Mouse (Mus musculus) liver (tissue): ENCODE data around the gene Fras1.
A peak's percentile ranks its signal among the peaks of the same experiment; 100 is the strongest.

Experiments
- DNase-seq: peaks from one replicate; pipeline ENCODE4 v3.0.0-alpha.2; 2020; ENCODE audit warnings: mixed read lengths

Fras1 gene

DNA sequence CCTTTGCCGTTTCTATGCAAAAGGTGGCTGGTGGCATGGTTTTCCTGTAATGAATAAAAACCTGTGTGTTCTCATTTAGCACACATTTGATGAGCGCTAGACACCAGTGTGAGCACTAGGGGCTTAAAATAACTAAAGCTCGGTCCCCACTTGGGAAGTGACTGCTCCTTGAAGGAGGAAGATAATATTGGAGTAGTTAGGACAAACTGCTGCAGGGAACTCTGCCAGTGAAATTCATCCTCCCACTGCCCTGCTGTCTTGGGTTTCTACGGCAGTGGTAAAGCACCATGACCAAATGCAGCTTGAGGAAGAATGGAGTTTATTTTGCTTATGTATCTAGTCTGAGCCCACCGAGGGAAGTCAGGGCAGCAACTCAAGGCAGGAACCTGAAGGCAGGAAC, 211.0 kb downstream of the Fras1 start:
- DNase-seq = no peak

DNA sequence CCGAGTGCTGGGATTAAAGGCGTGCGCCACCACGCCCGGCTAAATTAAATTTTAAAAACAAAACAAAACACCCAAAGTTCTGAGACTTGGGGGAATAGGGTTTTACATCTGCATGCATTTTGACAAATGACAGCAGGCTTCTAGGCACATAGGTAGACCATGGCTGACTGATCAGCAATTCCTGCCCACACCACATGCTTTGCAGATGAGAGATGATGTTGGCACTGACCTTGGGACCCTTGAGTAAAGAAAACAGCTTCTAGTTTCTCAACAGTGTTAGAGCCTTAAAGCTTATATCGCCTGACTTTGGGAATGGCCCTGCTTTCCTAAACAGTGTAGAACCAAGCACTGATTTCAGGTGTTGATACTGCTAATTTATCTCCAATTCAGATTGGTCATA, 216.9 kb downstream of the Fras1 start:
- no peak for DNase-seq

DNA sequence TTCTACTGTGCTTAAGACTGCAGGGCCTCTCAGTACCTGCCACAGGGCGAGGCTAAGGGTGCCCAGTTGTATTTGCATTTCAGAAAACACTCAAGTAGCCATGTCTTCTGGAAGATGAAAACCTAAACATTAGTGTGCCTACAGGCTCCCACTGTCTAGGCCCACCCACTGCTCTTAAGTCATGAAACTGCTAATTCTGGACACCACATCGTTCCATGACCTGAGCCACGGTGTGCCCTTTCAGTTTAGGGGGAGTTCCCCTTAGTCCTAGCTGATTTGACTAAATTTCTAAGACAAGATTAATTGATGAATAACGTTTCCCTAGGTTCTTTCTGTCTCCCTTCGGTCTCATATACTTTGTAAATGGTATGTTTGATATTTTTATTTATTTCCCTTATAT, 222.0 kb downstream of the Fras1 start:
- DNase-seq = no peak

GRCm38 (mm10) chr5:96603974-96604769, 230.4 kb downstream of the Fras1 start:
- DNase-seq = no peak

DNA sequence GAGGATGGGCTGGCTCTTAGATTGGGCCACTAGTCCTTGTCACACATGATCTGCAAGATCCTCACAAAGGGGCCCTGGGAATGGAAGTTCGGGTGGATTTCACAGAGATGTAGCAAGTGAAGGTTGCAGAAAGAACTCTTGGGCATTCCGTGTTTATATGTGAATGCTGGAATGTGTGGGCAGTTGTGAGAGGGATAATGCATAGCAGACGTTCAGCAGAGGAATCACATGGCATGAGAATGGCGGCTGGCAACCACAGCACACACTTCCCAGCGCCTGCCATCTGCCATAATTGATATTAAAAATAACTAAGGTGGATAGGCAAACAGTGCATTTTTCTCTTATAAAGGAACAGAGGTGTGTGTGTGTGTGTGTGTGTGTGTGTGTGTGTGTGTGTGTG, 234.3 kb downstream of the Fras1 start:
- DNase-seq = no peak

DNA sequence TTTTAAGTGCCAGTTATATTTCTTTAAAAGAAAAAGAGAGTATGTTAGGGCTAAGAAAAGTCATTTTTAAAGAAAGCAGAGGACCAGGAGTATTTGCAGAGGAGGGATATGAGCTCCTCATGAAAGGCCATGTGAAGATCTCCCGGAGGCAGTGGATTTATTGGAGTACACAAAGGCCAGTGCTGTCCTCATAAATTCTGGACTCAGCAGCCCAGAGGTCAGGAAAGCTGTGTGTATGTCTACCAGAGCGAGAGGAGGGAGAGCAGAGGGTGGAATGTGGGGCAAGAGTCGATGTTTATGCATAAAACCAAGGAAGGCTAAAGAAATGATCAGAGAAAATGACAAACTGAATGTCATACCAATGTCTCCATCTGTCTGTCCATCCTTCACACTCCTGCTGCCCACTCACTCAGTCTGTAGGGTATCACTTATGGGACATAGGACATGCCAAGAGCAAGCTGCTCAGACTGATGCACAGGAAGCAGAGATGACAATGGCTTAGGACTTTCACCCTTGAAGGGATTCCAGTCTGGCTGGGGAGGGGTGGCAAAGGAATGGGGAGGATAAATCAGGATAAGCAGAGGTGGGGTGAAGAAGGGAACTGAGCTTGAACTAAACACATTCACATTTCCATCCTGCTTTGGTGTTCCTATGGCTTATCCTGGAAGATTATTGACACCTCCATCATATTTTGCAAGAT, 235.0 kb downstream of the Fras1 start:
- no peak for DNase-seq

DNA sequence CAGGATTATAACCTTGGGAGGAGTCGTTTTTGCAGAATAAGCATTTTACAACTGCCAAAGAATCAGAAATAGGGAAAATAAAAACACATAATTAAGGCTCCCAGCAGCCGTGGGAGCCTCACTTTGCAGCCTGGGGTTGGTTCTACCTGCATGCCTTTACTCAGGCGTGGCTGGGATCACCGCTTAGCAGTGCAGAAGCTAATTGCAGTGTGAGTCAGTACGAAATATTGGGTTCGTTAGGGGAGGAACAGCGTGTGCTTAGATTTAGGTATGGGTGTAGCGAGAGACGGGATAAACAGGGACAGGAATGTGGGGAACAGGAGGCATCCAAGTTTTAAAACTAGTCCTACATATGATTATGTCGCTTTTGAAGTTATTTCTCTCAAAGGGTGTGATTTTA, 238.3 kb downstream of the Fras1 start:
- DNase-seq = no peak

DNA sequence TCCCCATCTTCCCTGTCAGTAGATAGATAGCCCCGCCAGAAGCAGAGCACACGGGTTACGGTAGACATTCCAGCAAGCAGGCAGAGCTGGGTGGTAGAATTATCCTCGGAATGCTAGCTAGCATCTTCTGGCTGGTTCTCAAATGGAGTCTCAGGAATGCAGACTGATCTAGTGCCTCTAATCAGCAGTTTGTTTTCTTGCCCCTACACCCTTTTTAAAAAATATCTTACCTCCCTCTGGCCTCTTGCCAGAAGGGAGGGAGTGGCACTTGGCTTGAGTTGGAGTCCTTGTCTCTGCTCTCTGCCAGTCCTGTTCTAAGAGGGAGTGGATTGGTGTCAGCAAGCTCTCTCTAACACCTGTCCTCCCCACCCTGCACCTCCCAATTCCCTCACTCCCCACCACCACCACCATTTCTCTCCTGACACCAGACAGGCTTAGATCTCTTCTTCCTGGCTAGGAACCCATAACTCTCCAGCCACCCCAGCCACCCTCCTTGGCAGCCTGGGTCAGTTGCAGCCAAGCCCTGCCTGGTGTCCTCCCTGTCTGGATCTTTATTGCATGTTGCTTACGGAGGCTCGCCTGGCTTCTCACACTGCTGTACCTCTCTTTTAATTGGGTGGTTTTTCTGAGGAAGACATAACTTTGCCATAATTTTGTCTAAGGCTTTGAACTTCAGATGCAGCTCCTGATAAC, 243.3 kb downstream of the Fras1 start:
- DNase-seq = no peak

DNA sequence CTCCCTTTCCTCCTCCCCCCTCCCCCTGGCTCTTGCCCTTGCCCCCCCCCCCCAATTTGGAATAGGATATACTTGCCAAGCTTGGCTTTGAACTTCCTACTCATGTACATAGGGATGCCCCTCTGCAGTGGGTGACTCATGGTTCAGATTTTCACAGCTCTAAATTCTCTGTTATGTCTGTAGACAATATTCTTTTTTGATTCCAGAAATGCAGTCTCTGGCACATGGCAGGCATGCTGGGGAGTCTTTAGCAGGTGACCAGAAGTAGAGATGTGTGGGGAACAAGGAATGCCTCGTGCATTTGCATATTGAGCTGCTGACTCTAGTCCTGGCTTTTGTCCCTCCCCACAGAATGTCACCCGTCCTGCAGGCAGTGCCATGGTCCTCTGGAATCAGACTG, 244.3 kb downstream of the Fras1 start:
- DNase-seq = no peak

DNA sequence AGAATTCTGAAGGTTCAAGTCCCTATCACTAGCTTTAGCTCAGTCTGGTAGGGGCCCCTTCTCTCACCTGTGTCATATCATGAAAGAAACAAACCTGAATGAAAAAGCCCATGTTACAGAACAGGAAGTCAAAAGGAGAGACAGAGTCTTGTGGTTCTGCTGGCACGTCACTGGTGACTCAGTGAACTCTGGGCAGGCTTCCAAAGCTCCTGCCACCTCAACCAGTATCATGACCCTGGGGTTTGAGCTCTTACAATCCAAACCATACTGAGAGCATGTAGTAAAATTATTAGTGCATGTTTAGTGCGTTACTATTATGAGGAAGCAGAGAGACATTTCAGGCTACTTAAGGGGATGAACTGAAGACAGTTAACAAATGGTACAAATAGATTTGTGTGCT, 246.5 kb downstream of the Fras1 start:
- no peak for DNase-seq

- no peak for DNase-seq
Measured at GRCm38 (mm10) chr5:96620618-96621017, 246.9 kb downstream of the Fras1 start.

DNA sequence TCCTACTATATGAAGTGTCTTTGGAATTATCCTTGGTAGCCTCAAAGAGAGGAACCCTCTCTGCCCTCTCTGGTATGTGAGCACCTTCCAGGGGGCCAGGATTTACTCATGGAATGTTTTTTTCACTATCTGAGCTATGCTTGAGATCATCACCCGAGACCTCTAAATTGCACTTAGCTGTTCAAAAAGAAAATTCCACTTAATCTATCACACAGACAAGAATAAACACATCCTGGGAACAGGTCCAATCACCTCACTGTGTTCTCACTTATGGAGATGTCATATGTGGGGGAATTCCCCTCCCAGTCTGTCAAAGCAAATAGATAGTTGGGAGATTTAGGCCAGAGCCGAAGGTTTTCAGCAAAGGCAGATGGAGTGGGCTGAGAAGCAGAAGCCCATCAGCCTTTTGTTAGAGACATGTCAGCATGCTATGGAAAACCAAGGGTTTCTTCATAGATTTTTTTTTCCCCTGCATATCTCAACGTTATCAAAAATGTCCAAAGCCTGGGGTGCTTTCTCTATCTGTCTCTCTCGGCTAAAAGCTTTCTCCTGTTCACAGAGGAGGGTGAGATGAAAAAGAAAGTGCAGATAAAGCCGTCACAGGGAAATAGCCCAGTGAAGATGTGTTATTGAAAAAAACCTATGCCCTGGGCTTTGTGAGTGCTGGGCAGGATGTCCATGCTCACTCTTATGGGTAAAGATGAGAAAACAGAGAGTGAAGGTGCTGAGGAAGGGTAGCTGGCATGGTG, 249.0 kb downstream of the Fras1 start:
- DNase-seq = no peak

GRCm38 (mm10) chr5:96629851-96630250, 256.1 kb downstream of the Fras1 start:
- DNase-seq = no peak

DNA sequence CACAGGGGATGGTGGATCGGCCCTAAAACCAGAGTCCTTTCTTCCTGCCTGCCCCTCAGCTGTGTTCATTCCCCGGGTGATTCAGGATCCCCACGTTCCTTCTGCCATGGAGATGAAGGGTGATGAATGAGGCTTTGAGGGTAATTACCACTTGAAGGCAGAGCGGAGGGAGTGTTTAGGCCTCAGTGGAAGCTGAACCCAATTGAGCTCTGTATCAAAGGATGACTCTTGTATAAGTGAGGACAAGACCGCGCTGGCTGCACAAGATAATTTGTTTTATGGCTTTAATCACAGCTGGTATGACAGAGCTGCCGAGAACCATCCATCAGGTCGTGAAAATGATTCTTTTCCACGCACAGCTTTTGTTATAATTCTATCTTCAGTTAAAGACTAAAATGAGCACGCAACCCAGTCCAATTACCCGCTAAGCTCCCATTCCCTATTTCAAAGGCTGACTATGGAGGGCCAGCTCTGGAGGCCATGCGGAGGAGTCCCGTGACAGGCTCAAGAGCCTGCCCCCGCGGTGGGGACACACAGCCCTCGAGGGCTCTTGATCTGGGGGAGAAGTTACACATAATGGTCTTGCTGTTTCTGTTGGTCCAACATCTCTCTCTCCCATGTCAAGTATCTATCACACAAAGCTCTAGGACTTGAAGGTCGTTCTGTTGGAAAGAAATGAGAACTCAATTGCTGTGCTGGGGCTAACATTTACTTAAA, 261.5 kb downstream of the Fras1 start:
- DNase-seq = no peak

- DNase-seq = no peak
Measured at GRCm38 (mm10) chr5:96635866-96636265, 262.1 kb downstream of the Fras1 start.

DNA sequence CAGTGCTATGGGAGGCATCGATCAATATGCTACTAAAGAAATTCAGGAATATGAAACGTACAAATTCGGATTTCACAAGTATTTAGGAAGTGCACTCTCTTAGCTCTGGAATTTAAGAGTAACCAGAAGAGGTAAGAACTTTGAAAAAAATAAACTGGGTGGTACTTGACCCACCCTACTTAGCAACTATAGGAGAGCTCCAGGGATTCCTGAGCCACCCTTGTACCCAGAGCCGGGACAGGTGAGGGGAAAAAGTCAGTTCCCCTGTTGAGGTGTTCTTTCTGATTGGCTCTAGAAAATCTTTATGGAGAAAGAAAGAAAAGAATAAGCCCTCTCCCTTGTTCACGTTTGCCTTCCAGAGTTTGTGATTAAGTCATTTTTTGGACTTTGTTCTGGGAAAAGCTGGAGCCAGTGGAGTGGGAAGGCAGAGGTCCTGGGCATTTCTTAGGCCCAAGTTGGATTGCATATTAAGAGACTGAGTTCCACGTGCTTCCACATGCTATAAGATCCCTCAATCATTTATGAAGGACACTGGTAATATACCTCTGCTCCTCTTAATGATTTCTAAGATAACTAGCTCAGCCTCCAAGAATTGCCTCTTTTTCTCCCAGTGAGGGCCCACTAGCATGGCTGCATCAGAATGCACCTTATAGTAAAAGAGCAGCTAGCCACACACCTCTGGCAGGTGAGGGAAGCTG, 265.6 kb downstream of the Fras1 start:
- DNase-seq = no peak

GRCm38 (mm10) chr5:96641297-96641696, 267.5 kb downstream of the Fras1 start:
- no peak for DNase-seq

DNA sequence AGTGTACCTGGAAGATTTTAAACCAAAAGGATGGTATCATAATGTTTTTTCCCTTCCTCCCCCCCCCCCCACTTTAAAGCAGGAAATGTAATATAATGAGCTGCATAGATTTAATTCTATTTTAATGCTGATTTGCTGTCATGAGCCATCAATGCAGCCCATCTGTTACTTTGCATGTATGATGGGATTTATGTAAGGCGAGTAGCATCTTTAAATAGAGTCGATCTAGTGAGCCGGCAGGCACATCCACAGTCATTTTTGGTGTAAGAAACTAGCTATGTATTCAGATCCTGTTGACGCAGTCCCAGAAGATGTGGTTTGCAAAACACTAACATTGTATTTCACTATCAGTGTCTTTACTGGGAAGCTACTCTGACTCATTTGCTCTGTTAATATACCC, 301.9 kb downstream of the Fras1 start:
- DNase-seq = no peak

DNA sequence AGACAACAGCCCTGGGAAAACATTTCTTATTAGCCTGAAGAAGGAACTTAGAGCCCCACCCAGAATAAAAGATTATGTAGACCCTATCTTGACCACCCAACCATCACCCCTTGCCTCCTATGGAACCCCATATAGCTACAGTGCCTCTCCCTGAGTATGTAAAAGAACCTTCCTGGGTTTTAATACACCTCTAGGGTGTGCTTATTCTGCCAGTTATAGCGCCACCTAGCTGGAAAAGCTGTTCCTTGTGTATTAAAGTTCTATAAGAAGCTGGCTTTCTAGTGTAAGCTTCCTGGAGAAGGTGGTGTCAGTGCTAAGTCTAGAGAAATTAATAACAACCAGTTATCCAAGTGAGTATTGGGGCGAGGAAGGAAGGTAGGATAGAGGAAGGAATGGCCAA, 303.7 kb downstream of the Fras1 start:
- peak; percentile 13 for DNase-seq

DNA sequence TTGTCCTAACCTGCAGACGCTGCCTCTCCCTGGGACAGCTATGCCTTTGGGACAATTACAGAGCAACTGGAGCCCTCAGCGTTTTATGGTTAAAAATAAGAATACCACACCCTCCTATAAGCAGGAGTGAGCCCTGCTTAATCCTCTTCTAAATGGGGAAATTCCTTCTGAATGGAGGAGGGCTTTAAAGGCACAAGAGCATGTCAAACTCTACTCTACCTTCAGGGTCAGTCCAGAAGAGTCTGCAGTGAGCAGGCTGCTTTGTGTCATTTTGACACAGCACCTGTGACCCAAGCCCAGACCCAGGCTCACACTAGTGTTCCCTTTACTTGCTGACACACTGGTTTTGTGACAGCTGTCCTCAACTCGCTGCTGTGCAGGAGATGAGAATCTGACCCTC, 307.3 kb downstream of the Fras1 start:
- no peak for DNase-seq

GRCm38 (mm10) chr5:96682777-96683176, 309.0 kb downstream of the Fras1 start:
- no peak for DNase-seq

- no peak for DNase-seq
Measured at GRCm38 (mm10) chr5:96688885-96689284, 315.1 kb downstream of the Fras1 start.
